Mouse (Mus musculus): ENCODE results near the gene Heyl.
A peak's percentile ranks its signal among the peaks of the same experiment; 100 is the strongest.

The Heyl gene

DNA sequence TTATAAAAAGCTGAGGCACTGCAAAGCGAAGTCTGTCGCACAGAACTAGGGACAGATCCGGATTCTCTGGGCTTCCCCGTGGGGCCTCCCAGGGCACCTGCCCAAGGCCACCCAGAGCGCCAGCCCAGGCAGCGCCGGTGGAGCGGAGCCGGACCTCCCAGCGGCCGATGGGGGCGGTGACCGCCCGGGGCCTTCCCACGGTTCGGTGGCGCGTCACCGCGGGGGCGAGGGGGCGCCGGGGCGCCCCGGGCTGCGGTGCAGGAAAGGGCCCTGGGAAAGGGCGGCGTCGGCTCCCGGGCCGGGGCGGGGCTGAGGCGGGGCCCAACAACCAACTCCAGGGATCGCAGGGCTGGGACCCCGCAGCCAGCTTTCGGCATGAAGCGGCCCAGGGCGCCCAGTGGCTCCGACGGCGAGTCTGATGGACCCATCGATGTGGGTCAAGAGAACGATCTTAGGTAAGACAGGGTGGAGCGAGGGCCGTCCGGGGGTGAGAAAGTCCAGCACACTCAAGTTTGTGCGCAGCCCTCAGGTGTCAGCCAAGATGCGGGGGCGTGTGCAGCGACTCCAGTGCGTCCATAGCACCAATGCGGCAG lies at the start of gene Heyl:
Gene Heyl, plus strand, starts transcription at position 65 of the 593 bp plus-strand sequence.
- no peak for DNase-seq (ENCODE audit: low read depth)

DNA sequence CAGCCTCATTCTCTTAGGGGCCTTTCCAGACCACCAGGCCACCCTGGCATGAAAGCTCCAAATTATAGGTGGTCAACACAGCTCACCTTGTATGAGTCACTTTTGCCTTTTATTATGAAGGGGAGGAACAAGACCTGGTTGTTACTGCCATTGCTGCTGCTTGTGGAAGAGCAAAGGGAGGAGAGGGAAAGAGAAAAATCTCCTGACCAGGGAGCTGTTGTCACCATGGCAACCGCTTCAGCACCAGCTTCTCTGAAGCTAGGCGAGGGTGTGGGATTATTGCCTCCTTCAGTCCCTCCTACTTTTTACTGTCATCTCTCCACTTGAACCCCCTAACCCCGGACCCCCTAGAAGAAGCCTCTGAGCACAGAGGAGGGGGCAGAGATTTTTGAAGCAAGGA lies 48.5 kb upstream of the Heyl start:
- no peak for DNase-seq (ENCODE audit: low read depth)

DNA sequence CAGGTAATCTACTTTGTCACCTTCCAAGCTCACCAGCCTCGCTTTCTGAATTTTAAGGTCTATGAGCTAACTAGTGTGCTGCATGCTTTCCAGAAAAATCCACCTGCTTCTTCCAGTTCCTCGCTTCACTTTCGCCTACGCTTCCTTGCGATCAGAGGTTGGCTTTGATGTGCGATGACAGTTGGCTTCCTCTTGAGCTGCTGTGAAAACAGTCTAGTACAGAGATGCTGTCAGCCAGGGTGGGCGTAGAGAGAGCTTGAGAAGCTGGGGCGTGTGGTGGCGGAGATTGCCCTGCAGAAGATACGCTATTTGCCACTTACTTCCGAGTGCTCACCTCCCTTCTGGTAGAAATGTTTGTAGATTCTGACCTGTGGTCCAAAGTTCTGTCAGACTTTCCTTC lies 41.0 kb upstream of the Heyl start:
- no peak for DNase-seq (ENCODE audit: low read depth)

DNA sequence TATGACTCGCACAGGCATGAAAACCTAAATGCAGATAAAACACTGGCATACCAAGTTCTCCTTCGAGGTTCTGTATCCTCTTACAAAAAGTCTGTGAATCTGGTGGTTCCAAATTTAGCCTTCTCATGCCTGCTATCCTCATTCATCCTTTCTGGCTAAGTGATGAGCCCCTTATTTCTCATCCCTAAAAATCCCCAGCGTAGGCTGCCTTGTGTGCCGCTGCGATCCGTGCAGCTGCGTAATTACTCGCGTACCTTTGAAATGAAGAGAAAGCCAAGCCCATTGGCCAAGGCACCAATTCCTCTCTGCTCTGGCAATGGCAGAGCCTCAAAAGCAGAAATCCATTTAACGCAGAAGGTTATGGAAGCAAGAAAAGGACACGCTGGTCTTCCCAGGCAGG lies 39.6 kb upstream of the Heyl start:
- no peak for DNase-seq (ENCODE audit: low read depth)

DNA sequence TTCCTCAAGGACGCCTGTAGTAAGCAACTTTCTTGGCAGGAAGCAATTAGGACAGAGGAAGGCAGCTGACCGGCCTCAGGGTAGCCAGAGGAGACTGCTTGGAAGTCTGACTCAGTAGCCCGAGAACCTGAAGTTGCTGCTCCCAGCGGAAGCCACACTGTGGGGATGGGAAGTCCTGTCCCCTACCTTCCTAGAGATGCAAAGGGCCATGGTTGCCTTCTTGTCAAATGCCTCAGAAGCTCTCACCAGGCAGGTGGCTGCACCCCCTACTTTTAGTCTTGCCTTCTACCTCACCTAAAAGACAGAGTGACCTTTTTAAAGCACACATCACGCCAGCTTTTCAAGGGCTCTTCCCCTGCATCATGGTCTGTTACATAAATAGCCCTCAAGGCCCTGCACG lies 36.7 kb upstream of the Heyl start:
- DNase-seq (ENCODE audit: low read depth), result no peak

DNA sequence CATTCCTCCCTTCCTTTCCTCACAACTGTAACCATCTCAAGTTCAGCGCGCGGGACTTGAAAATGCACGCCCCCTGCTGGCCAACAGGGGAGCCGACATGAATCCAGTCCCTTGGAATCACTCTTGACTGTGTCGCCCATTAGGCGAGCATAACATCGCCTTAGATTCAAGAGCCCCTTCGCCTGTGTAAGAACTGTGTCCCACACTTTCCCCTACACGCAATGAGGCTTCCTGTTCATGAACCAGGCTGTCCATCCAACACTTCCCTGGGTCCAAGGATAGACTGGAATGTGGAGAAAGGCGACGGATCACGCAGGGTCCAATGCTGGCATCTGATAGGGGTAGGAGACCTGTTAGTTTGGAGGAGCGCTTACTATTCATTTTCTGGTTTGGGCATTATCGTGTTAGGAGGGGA lies 32.6 kb upstream of the Heyl start:
- DNase-seq (ENCODE audit: low read depth), result peak; percentile 34

DNA sequence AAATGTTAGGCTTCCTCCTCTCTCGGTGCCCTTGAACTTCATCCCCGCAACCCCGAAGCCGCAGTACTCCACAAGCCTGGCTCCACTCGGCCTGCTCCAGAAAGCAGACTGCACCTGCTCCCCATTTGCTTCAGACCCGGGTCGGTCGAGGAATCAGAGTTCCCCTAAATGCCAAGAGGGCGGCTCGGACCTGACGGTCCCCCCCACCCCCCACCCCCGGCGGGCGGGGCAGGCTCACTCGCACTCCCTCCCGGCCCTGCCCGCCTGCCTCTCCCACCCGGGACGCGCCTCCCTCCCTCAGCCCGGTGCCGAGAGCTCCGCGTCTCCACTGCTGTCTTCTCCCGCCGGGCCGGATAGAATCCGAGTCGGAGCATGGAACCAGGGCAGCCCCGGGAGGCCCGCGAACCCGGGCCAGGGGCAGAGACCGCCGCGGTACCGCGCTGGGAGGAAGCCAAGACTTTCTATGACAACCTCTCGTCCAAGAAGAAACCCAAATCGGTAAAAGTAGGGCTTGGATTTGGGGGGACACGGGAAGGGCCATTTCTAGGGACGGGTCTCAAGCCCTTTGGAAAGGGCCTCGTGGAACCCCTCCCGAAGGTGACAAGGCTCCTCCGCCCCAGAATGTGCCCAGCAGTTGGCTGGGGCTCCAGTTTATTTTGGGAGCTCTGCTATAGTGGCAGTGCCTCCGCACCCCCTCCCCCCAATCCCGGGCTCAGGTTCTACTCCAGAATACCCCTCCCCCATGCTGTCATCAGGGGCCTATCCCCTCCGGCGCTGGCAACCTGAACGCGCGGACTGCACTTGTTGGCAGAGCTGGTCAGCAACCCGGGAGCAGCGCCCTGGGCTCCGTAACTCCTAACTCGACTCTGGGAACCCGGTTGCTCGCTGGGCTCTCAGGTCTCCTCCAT lies 31.9 kb upstream of the Heyl start, which contains the start of gene Nt5c1a:
Gene Nt5c1a, plus strand, starts transcription at position 319 of the 908 bp plus-strand sequence.
- no peak for DNase-seq (ENCODE audit: low read depth)

DNA sequence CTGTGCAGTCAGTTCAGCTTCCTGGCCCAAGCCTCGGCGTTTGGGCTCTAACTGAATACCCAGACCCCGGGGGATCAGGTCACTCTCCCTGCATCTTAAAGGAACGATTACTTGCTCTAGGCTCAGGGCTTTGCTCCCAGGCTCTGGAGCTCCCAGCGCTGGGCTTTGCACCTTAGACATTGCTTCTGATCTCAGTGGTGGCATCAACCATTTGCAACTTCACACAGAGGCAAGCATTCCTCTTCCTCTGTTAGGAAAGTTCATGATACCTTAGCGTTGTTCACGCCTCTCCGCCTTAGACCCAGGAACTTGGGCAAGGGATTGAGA lies 31.3 kb upstream of the Heyl start:
- no peak for DNase-seq (ENCODE audit: low read depth)

DNA sequence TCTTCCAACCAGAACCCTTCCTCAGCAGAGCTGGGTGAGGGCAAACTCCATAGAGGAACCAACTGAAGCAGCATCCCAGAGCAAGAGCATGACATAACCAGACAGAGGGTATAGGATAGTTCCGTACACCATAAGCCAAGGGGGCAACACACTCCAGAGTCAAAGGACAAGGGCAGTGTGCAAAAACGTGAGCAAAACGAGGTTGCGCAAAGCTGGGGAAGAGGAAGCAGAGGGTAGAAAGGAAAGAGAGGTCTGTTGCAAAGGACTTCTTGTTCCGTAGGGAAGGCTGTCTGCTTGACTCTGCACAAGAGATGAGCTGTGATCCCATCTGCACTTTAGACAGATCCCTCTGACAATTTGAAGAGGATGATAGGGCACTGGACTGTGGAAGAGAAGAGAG lies 26.0 kb upstream of the Heyl start:
- DNase-seq (ENCODE audit: low read depth), result no peak

DNA sequence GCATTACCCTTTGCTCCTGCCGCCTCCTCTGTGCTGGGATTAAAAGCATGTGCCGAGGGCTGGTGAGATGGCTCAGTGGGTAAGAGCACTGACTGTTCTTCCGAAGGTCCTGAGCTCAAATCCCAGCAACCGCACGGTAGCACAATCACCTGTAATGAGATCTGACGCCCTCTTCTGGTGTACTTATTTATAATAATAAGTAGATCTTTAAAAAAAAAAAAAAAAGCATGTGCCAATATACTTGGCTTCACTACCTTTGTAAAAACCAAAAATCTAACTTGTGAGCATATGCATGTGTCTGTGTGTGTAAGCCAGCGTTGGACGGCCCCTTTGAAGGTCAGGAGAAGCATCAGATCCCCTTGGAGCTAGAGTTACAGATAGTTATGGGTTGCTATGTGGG lies 22.4 kb upstream of the Heyl start:
- DNase-seq (ENCODE audit: low read depth), result no peak

DNA sequence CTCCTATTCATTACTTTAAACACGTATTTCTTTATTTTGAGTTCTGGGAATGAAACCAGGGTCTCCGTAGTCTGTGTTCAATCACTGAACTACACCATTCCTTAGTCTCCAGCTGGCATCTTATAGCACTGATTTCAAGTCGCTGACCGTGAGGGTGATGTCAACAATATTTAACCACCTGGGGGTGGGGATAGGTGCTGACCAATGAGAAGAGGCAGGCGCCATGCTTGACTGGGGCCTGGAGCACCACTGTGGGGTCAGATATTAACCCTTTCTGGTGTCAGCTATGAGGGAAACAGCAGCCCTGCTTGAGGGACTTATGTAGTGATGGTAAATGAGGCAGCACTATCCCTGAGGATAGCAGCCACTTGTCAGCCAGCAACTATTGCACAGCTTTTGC lies 21.9 kb upstream of the Heyl start:
- DNase-seq (ENCODE audit: low read depth), result no peak

DNA sequence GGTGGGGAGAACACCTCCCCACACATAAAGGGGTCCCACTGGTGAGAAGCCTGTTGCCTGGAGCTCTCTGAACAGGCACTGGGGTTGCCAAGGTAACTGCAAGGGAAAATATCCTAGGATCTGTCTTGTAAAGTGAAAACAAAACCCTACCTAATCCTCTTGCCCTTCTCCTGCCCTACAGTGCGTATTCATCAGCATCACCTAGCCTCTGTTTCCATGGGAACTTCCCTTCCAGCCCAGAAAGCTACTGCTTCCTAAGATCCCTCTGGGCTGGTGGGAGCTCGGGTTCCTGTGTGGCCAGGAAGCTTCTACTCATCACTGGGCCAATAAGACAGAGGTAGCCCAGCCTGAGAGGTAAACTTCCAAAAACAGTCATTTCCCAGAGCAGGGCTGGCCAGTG lies 21.0 kb upstream of the Heyl start:
- DNase-seq (ENCODE audit: low read depth), result no peak

DNA sequence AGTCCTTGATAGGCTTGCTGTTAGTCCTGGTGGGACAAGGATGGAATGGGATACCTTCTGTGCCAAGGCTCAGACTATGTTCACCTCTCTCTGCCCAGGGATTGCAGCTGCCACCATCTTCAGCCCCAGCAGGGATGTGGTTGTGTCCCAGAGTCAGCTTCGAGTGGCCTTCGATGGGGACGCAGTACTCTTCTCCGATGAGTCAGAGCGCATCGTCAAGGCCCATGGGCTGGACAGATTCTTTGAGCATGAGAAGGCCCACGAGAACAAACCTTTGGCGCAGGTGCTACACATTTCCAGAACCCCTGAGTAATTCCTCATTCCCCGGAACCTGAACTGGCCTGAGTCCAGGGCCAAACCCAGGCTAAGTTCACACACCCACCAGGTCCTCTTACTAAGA lies 19.4 kb upstream of the Heyl start:
- no peak for DNase-seq (ENCODE audit: low read depth)

DNA sequence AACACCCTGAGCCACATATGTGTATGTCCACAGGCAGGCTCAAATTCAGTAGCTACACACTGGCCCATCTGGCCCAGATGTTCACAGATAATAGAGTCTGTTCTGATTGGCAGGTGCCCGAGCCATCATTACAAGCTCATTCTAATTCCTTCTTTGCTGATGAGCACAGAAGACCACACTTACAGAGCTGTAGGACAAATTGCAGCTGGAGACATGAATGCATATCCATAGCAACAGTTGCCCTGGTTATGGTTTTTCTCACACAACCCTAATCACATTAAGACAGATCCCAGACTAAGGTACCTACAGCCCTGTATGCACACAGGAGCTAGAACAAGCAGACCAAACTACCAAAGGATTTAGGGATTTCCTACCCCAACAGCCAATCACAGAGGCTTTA lies 18.0 kb upstream of the Heyl start:
- DNase-seq (ENCODE audit: low read depth), result no peak

DNA sequence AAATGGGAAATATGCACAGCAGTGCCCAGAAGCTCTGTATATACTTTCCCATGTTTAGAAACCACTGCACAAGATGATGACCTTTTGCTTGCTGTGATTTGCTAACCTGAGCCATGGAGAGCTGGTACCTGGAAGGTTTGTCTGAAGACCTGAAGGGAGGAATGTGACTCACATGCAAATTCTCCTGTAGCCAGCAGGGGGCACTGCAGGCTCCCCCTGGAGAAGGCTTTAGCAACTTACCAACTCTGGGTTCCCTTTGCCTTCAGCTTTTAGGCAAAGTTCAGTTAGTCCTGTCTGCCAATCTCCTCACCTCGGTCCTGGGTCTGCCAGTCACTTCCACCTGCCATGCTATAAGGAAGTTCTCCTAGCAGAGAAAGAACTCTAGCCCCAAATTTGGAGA lies 16.6 kb upstream of the Heyl start:
- peak; percentile 14 for DNase-seq (ENCODE audit: low read depth)

DNA sequence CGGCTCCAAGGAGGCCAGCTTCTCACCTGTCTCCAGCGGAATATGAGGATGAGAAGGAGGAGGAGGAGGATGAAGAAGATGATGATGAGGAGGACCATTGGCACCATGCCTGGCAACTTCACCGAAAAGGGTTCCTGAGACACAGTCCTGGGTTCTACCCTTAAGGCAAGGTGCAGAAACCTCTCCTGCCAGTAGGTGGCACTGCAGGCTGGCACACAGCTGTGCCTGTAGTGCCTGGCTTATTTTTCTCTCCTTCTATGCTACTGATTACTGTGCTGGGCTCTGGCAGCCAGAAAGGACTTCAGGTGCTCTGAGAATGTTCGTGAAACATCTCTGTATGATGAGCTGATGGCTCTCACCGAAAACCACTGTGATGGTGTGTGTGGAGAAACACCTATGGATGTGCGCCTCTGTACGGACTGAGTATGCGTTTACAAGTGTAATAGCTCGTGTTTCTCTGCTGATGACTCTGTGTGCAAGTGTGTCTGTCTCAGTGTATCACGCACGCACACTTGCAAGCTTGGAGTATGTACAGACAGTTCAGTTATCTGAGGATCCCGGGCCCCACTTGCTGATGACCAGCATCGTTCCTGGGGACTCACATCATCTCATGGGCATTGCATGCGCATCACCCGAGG lies 13.5 kb upstream of the Heyl start:
- DNase-seq (ENCODE audit: low read depth), result peak; percentile 34

DNA sequence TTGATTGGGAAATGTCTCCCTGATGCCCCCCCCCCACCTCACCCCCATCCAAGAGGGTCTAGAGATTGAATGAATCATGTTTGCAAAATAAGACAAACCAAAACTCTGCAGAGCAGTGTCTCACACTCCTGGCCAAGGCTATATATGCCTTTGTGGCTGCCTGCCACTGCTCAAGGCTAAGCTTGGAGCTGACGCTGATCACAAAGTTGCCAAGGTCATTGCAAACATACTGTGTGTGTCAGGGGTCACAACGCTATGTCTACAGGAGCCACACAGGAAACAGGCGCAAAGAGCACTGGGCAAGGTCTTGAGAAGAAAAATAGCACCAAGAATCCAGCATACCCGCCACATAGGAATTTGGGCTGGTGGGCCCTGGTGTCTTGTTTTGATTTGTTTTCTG lies 12.7 kb upstream of the Heyl start:
- no peak for DNase-seq (ENCODE audit: low read depth)

DNA sequence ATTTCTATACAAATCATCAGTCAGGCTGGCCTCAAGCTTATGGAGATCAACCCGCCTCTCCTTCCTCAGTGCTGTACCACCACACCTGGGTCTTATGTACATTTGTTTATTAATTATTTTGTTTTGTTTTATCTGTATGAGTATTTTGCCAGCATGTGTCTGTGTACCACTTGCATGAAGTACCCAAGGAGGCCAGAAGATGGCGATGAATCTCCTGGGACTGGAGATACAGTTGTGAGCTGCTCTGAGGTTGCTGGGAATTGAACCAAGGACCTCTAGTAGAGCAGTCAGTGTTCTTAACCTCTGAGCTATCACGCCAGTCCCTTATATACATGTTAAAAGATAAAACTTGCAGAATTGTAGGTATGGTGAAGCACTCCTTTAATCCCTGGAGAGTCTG lies 10.0 kb upstream of the Heyl start:
- DNase-seq (ENCODE audit: low read depth), result peak; percentile 22

DNA sequence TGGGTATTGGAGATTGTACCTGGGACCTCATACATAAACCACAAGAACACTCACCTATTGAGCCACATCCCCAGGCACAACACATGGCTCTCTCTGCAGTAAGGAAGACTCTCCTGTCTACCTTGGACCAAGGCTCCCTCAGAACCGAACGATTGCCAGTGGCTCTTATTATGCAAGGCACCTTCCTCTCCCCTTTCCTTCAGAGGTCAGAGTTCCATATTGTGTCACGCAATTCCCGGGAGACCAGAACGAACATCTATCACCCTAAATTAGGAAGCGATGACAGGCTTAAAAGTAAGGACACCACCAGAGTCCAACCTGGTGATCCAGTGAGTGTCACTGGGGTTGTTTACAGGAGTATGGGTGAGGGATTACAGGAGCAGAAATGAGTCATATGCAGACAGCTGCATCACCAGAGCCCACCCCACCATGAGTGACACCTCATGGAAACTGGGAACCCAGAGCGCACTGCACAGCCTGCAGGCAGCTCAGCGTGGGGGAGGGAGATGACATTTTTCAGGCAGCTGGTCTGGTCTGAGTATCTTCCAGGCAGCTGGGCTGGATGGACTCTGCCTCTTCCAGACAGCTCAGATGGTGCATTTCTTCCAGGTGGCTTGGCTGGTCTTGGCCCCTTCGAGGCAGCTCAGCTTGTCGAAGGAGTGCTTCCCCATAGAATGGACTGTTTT lies 7.5 kb upstream of the Heyl start:
- DNase-seq (ENCODE audit: low read depth), result no peak

DNA sequence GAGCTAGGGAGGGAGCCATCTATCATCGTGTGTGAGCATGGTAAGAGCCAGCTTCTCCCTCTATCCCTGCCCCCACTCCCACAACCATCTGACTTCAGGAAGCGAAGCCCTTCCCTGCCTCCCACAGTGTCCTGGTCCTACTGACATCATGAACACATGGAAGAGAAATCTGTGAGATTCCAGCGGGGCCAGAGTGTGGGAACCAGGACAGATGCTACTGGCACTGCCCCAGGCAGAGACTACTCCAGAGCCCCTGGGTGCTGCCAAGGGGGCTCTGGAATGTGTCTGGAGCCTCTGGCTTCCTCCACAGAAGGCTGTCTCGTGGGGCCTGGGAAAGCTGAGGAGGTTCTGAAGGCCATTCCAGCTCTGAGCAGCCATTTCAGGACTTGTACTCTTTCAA lies 5.6 kb upstream of the Heyl start:
- no peak for DNase-seq (ENCODE audit: low read depth)

DNA sequence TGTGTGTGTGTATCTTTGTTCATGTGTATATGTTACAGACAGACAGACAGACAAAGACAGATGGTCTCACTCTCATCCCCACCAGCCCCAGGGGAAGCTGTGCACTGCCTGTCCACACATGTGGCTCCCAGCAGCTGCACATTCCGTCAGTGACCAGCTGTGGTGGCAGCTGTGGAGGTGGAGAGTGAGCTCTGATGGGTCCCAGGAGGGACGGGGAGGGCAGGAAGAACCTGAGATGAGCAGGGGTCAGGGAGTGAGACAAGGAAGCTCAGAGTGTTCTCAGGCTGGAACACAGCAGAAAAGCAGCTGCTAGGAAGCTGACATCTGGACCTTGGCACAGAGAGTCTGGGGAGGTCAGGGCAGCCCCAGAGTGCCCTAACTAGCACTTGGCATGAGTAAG lies 5.1 kb upstream of the Heyl start:
- DNase-seq (ENCODE audit: low read depth), result no peak

DNA sequence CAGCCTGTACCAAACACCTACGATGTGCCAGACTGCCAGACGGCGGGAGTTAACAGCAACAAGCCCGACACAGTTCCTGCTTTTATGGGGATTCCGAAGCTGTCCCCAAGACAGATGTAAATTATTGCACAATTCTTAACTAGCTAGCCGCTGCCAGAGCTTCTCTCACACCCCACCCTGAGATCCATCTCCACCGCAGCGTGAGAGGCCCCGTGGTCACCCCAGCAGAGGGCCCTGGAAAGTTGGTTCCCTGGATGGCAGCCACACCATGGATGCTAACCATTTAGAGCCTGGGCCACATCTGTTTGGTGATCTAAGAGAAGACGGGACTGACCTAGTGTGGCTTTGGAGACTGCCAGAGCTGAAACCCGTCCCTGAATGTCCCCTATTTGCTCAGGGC lies 4.2 kb upstream of the Heyl start:
- no peak for DNase-seq (ENCODE audit: low read depth)

DNA sequence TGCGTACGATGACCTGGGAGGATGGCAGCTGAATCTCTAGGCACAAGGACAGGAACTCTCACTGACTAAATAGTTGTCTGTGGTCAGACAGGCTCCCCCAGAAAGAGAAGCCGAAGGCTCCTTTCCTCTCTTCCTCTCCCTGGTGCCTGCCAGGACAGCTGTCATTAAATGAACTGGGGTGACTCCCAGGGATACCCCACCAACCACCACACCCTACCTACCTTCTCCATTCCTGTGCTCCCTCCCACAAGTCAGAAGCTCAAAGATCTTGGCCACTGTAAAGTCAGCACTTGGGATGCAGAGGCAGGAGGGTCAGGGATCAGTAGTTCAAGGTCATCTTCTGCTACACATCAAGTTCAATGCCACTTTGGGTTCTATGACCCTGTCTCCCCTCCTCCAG lies 515 bp upstream of the Heyl start:
- DNase-seq (ENCODE audit: low read depth), result no peak

Measured in c-Kit-positive CD71-positive TER-119-negative erythroid progenitor cells, embryonic 14.5 days (primary cell).